Mouse (Mus musculus): ENCODE measurements around the gene Plekhb1.
A peak's percentile ranks its signal among the peaks of the same experiment; 100 is the strongest.

Plekhb1 gene

GRCm38 (mm10) chr7:100662231-100662630, at the start of gene Plekhb1:
TSS of gene Plekhb1 (minus strand) at chr7:100662414.
- no peak for DNase-seq

- DNase-seq, result no peak
Measured at GRCm38 (mm10) chr7:100706883-100707480, 44.8 kb upstream of the Plekhb1 start.

GRCm38 (mm10) chr7:100706143-100706841, 44.1 kb upstream of the Plekhb1 start, which contains the start of gene Fam168a:
TSS of gene Fam168a (plus strand) at chr7:100706635.
- peak; percentile 97 to 98 for DNase-seq

- DNase-seq, result no peak
Measured at GRCm38 (mm10) chr7:100699771-100700770, 37.9 kb upstream of the Plekhb1 start.

- no peak for DNase-seq
Measured at GRCm38 (mm10) chr7:100693199-100693598, 31.0 kb upstream of the Plekhb1 start.

- no peak for DNase-seq
Measured at GRCm38 (mm10) chr7:100688471-100688870, 26.3 kb upstream of the Plekhb1 start.

GRCm38 (mm10) chr7:100685061-100686030, 23.1 kb upstream of the Plekhb1 start:
- peak; percentile 82 for DNase-seq

GRCm38 (mm10) chr7:100684538-100684937, 22.3 kb upstream of the Plekhb1 start:
- peak; percentile 50 to 76 for DNase-seq

GRCm38 (mm10) chr7:100684081-100684480, 21.9 kb upstream of the Plekhb1 start:
- no peak for DNase-seq

- no peak for DNase-seq
Measured at GRCm38 (mm10) chr7:100683241-100683640, 21.0 kb upstream of the Plekhb1 start.

GRCm38 (mm10) chr7:100681132-100681531, 18.9 kb upstream of the Plekhb1 start:
- no peak for DNase-seq

GRCm38 (mm10) chr7:100678948-100679880, 17.0 kb upstream of the Plekhb1 start:
- peak; percentile 7 to 49 for DNase-seq

GRCm38 (mm10) chr7:100678052-100678451, 15.8 kb upstream of the Plekhb1 start:
- DNase-seq, result no peak

GRCm38 (mm10) chr7:100674941-100675340, 12.7 kb upstream of the Plekhb1 start:
- no peak for DNase-seq

- DNase-seq, result no peak
Measured at GRCm38 (mm10) chr7:100673452-100673851, 11.2 kb upstream of the Plekhb1 start.

- no peak for DNase-seq
Measured at GRCm38 (mm10) chr7:100670646-100671045, 8.4 kb upstream of the Plekhb1 start.

- no peak for DNase-seq
Measured at GRCm38 (mm10) chr7:100663729-100664304, 1.6 kb upstream of the Plekhb1 start.

GRCm38 (mm10) chr7:100663190-100663589, 976 bp upstream of the Plekhb1 start:
- DNase-seq, result peak; percentile 95 to 99

- no peak for DNase-seq
Measured at GRCm38 (mm10) chr7:100661264-100661663, 950 bp downstream of the Plekhb1 start.

- peak; percentile 68 to 75 for DNase-seq
Measured at GRCm38 (mm10) chr7:100658093-100658578, 4.1 kb downstream of the Plekhb1 start.

Measured in kidney, postnatal 25 days (tissue).